Mouse (Mus musculus) erythroblast, embryonic 14.5 days (primary cell): ENCODE results near the gene Rnf133. TPM values are rescaled to one million over a fixed set of nuclear protein-coding genes. Genes with fewer than 3 reads are reported as not detected.

Source experiments
- H3K27me3 ChIP-seq: 2 replicates; pipeline ENCODE4 v1.6.1; 2012; ENCODE audit warnings: inconsistent platforms; ENCODE audit not compliant: control insufficient read depth
- H3K36me3 ChIP-seq: 2 replicates; pipeline ENCODE4 v1.6.1; 2012; ENCODE audit warnings: mild to moderate bottlenecking, inconsistent platforms; ENCODE audit not compliant: control insufficient read depth
- H3K4me1 ChIP-seq: 2 replicates; pipeline ENCODE4 v1.6.1; 2012; ENCODE audit warnings: inconsistent platforms; ENCODE audit not compliant: control insufficient read depth
- H3K4me3 ChIP-seq: replicated peaks from 2 replicates; pipeline ENCODE3; 2012; ENCODE audit warnings: moderate library complexity, mild to moderate bottlenecking, inconsistent platforms
- H3K9me3 ChIP-seq: 2 replicates; pipeline ENCODE4 v1.6.1; 2012; ENCODE audit warnings: low read length, inconsistent platforms, mixed read lengths; ENCODE audit not compliant: control insufficient read depth
- GATA1 ChIP-seq: IDR thresholded peaks from 2 replicates; pipeline ENCODE4 v1.6.1; 2012; ENCODE audit warnings: low read length, inconsistent platforms, mixed read lengths
- TAL1 ChIP-seq: IDR thresholded peaks from 3 replicates; pipeline ENCODE4 v1.6.1; 2012; ENCODE audit warnings: low read length, inconsistent platforms, mixed read lengths
- polyA plus RNA-seq: library from polyadenylated mRNA; stranded (reverse); fragments of >175 nt; gene quantifications from 2 replicates; pipeline ENCODE4 v1.2.3, GENCODE M21; 2012

The Rnf133 gene
- polyA plus RNA-seq, result not detected in 2 replicates

DNA sequence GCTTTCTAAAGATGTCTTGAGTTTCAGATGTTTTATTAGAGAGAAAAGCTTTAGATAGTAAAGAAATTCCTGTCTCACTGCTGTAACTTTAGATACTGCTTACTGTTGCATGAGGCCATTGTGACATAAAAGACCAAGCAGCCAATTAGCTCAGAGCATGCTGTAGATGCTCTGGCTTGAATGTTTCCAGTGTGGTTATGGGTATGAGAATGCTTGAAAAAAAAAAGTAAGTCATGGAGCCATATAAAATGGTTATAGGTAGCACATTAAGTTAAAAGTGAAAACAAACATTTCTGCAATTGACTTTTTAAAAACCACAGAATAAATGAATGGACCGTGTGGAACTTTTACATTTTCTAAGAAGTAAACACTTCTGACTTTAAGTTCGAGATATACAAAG is at the start of gene Rnf133:
Rnf133 (minus strand) TSS at position 101 of the 400 bp plus-strand sequence.
- Histone ChIP-seq H3K9me3 (peaks cover 9% of the 10 kb centered on the region), H3K4me3 (no peak within 1 kb of the TSS), H3K4me1 (no peaks in the 10 kb centered on the region), H3K27me3 (no peaks in the 10 kb centered on the region), H3K36me3 (no peaks in the 10 kb centered on the region)
- TF ChIP-seq GATA1 (no peak), TAL1 (no peak)

DNA sequence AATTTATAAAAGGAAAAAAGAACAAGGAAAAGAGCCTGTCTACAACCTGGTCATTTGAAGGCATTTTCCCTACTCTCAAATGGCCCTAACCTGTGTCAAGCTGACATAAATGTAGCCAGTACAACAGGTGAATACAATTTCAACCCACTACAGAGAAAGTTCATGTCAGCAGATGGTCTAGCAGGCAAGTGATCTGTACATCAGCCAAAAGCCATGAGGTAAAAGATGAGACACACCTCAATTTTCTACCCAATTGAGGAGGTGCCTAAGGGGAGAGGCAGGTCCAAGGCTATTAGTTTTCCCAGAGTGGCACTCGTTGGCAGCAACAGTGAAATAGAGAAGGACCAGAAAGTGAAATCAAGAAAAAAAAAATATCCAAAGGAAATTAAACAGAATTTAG is 28.1 kb upstream of the Rnf133 start:
- no peaks in the 10 kb centered on the region for H3K36me3 ChIP-seq
- TF ChIP-seq TAL1 (no peak), GATA1 (no peak)
- no peak overlapping the region for H3K4me3 ChIP-seq
- H3K4me1 ChIP-seq, result no peaks in the 10 kb centered on the region
- H3K9me3 ChIP-seq, result peaks cover 2% of the 10 kb centered on the region; the same call in 1 of the 2 replicates
- no peaks in the 10 kb centered on the region for H3K27me3 ChIP-seq

DNA sequence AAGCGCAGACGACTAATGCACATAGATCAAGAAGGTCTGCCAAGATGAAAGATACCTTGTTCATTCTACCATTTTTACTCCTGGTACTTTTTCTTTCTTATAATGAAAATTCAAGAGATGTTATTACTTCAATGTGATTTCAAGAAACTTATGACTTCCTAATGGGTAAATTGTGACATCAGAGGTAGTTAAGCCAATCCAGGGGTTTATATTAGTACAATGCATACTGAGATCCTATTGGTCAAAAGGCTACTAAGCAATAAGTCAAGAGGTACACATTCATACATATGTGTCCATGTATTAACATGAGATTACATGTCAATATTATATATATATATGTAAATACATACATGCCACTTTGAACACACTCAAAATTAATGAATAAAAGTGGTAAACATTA is 4.9 kb upstream of the Rnf133 start, which contains the start of gene Rnf148:
Rnf148 (minus strand) TSS at position 101 of the 400 bp plus-strand sequence.
- no peak for TF ChIP-seq TAL1
- TF ChIP-seq GATA1, result no peak
- no peaks in the 10 kb centered on the region for H3K4me1 ChIP-seq
- no peaks in the 10 kb centered on the region for H3K36me3 ChIP-seq
- no peak within 1 kb of the TSS for H3K4me3 ChIP-seq
- no peaks in the 10 kb centered on the region for H3K27me3 ChIP-seq
- peaks cover 5% of the 10 kb centered on the region for H3K9me3 ChIP-seq

DNA sequence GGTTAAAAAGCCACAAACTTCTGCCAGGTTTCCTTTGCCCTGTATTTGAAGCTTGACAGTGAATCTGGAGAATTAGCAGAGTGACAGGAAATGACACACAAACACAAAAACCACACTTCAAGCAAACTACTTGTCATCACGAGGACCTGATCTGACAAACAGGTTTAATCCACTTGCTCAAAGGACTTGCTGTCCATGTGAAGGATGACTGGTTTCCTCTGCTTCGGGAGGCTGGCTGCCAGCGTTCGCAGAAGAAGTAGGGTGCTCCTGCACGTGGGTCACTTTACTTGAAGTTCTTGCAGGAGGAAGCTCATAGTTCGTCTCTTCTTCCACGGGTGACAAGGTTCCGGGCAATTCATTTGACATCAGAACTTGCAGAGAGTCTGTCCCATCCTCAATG is 1.4 kb downstream of the Rnf133 start:
- Histone ChIP-seq H3K4me1 (no peaks in the 10 kb centered on the region), H3K9me3 (peaks cover 3% of the 10 kb centered on the region; the same call in 1 of the 2 replicates), H3K4me3 (no peak overlapping the region), H3K27me3 (no peaks in the 10 kb centered on the region), H3K36me3 (no peaks in the 10 kb centered on the region)
- TF ChIP-seq GATA1 (no peak), TAL1 (no peak)

DNA sequence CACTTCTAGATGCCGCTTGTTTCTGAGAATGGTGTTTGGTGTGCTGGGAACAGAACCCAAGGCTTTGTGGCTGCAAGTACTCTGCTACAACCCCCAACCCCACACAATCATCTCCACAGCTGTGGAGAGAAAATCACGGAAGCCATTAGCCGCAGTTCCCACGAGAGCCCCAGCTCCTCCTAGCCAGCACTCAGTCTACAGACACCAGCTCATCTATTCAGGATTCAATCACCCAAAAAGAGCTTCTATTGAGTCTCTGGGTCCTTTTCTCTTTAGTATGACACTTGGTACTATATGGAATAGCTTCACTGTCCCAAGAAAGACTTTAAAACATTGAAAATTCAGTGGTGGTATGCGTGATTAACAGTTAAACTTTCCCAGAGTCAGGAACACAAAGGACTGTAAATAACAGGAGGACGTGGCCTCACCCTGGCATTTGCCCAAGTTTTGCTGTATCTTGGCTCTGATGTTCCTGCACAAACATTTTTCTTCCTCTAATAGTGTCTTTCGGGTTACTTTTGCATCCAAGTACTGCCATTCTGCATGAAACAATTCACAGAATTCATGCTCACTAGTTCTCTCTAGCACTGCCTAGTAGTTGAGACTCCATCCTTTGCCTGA is 2.4 kb downstream of the Rnf133 start:
- Histone ChIP-seq H3K9me3 (peaks cover 3% of the 10 kb centered on the region; the same call in 1 of the 2 replicates), H3K36me3 (no peaks in the 10 kb centered on the region), H3K27me3 (no peaks in the 10 kb centered on the region), H3K4me3 (no peak overlapping the region), H3K4me1 (no peaks in the 10 kb centered on the region)
- no peak for TF ChIP-seq GATA1
- TF ChIP-seq TAL1, result no peak

DNA sequence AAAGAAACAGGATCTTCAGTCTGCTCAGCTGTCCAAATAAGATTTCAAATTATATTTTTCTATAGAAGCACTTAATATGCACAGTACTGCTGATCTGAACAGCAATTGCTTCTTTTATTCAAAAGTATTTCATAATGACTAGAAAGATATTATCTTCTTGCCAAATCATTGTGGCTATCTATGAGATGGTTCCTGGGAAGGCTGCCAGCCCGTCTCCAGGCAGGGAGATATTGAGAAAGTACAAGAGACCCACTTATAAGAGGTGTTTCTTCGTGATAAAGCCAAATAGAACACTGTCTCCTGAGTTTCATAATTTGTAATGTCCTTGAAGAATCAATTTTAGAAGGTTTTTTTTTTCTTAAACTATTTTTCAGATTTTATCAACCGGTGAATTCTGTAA is 13.0 kb downstream of the Rnf133 start:
- no peaks in the 10 kb centered on the region for H3K4me1 ChIP-seq
- no peaks in the 10 kb centered on the region for H3K36me3 ChIP-seq
- no peak for TF ChIP-seq GATA1
- TF ChIP-seq TAL1, result no peak
- no peak overlapping the region for H3K4me3 ChIP-seq
- H3K27me3 ChIP-seq, result no peaks in the 10 kb centered on the region
- peaks cover 3% of the 10 kb centered on the region; the same call in 1 of the 2 replicates for H3K9me3 ChIP-seq

DNA sequence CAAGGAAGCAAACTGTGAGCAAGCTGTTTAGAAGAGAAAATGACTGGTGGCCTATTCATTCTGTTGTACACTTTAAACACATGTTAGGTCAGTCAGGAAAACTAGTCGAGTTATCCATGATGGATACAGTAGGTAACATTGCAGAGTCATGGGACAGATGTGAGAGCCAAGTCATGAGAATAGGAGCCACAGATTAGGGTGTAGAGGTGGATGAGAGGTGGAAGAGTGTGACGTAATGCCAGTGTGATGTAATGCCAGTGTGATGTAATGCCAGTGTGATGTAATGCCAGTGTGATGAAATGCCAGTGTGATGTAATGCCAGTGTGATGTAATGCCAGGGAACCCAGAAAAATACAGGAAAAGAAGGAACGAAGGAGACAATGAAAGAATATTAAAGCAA is 14.9 kb downstream of the Rnf133 start:
- TF ChIP-seq GATA1 (no peak), TAL1 (no peak)

DNA sequence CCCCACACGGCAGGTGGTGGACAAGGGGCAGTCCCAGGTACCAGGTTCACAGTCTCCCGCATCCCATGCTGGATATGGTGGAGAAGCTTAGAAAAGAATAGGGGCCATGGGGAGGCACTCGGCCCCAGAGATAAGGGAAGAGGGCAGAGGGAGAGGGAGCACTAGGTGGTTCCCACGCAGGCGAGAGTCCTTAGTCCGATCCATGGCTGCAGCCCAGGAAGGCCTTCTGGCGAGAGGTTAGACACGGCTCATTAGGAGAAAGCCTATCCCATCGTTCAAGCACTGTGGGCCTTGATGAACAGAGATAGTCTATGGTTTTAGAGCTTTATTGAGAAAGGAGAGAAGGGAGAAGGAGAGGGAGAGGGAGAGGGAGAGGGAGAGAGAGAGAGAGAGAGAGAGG is 16.1 kb downstream of the Rnf133 start:
- no peak for TF ChIP-seq GATA1
- TF ChIP-seq TAL1, result no peak
- peaks cover 3% of the 10 kb centered on the region; the same call in 1 of the 2 replicates for H3K9me3 ChIP-seq
- H3K4me3 ChIP-seq, result no peak overlapping the region
- H3K36me3 ChIP-seq, result no peaks in the 10 kb centered on the region
- H3K4me1 ChIP-seq, result no peaks in the 10 kb centered on the region
- no peaks in the 10 kb centered on the region for H3K27me3 ChIP-seq

More for the DNA sequence above, 14.9 kb downstream of the Rnf133 start:
- Histone ChIP-seq H3K27me3 (no peaks in the 10 kb centered on the region), H3K4me1 (no peaks in the 10 kb centered on the region), H3K4me3 (no peak overlapping the region), H3K36me3 (no peaks in the 10 kb centered on the region), H3K9me3 (peaks cover 3% of the 10 kb centered on the region; the same call in 1 of the 2 replicates)

DNA sequence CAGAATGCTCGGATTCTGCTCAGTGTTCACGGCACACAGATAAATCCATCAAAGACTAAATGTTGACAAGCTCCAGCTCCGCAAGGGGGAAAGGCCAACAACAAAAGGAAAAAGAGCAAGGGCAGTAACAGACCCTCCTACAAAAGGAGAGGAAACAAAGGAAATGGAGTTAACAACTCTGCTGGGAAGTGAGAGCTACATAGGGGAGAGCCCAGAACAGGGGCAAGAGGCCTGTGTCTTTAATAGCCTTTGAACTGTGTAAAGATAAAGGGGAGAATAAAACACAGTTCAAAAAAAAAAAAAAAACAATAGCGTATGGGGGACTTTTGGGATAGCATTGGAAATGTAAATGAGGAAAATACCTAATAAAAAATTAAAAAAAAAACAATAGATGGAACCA is 19.6 kb downstream of the Rnf133 start:
- Histone ChIP-seq H3K4me3 (no peak overlapping the region), H3K4me1 (no peaks in the 10 kb centered on the region), H3K36me3 (no peaks in the 10 kb centered on the region), H3K27me3 (no peaks in the 10 kb centered on the region), H3K9me3 (peaks cover 3% of the 10 kb centered on the region; the same call in 1 of the 2 replicates)
- no peak for TF ChIP-seq TAL1
- no peak for TF ChIP-seq GATA1

Other genes with a start within 250 kb of the Rnf133 start
- not detected in 2 replicates for gene Rnf148, start 4.8 kb upstream of the Rnf133 start, polyA plus RNA-seq
- not detected in 2 replicates for gene Cadps2, start 189.1 kb upstream of the Rnf133 start, polyA plus RNA-seq